ENCODE assay signal across 23 mouse cellular contexts in genomic region chr10:122881456-122881855, GRCm38 (mm10).
DNase-seq lines count a peak whose midpoint lies in the region; ATAC-seq lines count a peak whose summit lies in the region.
"Had no signal": no experiment of that assay in that cellular context is flagged by ENCODE, and none has a peak within 500 bp of the region (broad histone marks: within the 10 kb centered on the region; RNA-seq: fewer than 3 reads in every experiment).

No protein-coding gene starts in this region.

- no peak overlapping the region for H3K4me2 ChIP-seq in hindbrain, embryonic 16.5 days (ENCODE audit: low read length)
- no peak overlapping the region for H3K4me2 ChIP-seq in midbrain, embryonic 12.5 days (replicated peaks)
- H3K4me2 ChIP-seq in midbrain, embryonic 15.5 days: no peak overlapping the region
- H3K4me2 ChIP-seq: heart, embryonic 12.5 days; limb, embryonic 15.5 days; liver, embryonic 15.5 days had no signal

- no peak overlapping the region for H3K9ac ChIP-seq in hindbrain, embryonic 16.5 days (ENCODE audit: low read depth, low read length)
- no peak overlapping the region for H3K9ac ChIP-seq in midbrain, embryonic 12.5 days (replicated peaks)
- H3K9ac ChIP-seq in midbrain, embryonic 15.5 days: no peak overlapping the region
- H3K9ac ChIP-seq: heart, embryonic 12.5 days; limb, embryonic 15.5 days; liver, embryonic 15.5 days had no signal

- 89% methylated on average over 10 of the region's 10 CpGs for WGBS in hindbrain, embryonic 10.5 days
- 66% methylated on average over 10 of the region's 10 CpGs for WGBS in hindbrain, embryonic 16.5 days
- WGBS in midbrain, embryonic 12.5 days: 87% methylated on average over 10 of the region's 10 CpGs
- 63% methylated on average over 10 of the region's 10 CpGs for WGBS in midbrain, embryonic 15.5 days
- 76% methylated on average over 10 of the region's 10 CpGs for WGBS in limb, embryonic 10.5 days

- H3K27me3 ChIP-seq in hindbrain, embryonic 10.5 days (ENCODE audit: insufficient read depth, poor library complexity, severe bottlenecking): no peaks in the 10 kb centered on the region
- no peaks in the 10 kb centered on the region for H3K27me3 ChIP-seq in hindbrain, embryonic 16.5 days (replicated peaks; ENCODE audit: control insufficient read depth, insufficient read depth, low read length)
- H3K27me3 ChIP-seq in midbrain, embryonic 12.5 days: no peaks in the 10 kb centered on the region
- no peaks in the 10 kb centered on the region for H3K27me3 ChIP-seq in midbrain, embryonic 15.5 days (replicated peaks)
- H3K27me3 ChIP-seq in limb, embryonic 10.5 days (ENCODE audit: low read depth, poor library complexity, severe bottlenecking): no peaks in the 10 kb centered on the region
- H3K27me3 ChIP-seq: heart, embryonic 12.5 days; limb, embryonic 15.5 days; liver, embryonic 15.5 days had no signal

- no peak overlapping the region for H3K4me3 ChIP-seq in hindbrain, embryonic 10.5 days
- no peak overlapping the region for H3K4me3 ChIP-seq in hindbrain, embryonic 16.5 days (ENCODE audit: low read length)
- H3K4me3 ChIP-seq in midbrain, embryonic 12.5 days: no peak overlapping the region
- H3K4me3 ChIP-seq in midbrain, embryonic 15.5 days: no peak overlapping the region
- H3K4me3 ChIP-seq in limb, embryonic 10.5 days: no peak overlapping the region
- H3K4me3 ChIP-seq: forebrain, embryonic 10.5 days; heart, embryonic 12.5 days; layer of hippocampus, adult 2 months; limb, embryonic 15.5 days; liver, embryonic 15.5 days had no signal

- H3K9me3 ChIP-seq in hindbrain, embryonic 10.5 days: no peaks in the 10 kb centered on the region
- no peaks in the 10 kb centered on the region for H3K9me3 ChIP-seq in hindbrain, embryonic 16.5 days (ENCODE audit: control insufficient read depth, low read length)
- H3K9me3 ChIP-seq in midbrain, embryonic 12.5 days: no peaks in the 10 kb centered on the region
- no peaks in the 10 kb centered on the region for H3K9me3 ChIP-seq in midbrain, embryonic 15.5 days
- H3K9me3 ChIP-seq in limb, embryonic 10.5 days (replicated peaks): no peaks in the 10 kb centered on the region
- H3K9me3 ChIP-seq: forebrain, embryonic 10.5 days; heart, embryonic 12.5 days; limb, embryonic 15.5 days; liver, embryonic 15.5 days had no signal

- H3K4me1 ChIP-seq in hindbrain, embryonic 10.5 days (replicated peaks): peaks cover 55% of the 10 kb centered on the region
- peaks cover 31% of the 10 kb centered on the region for H3K4me1 ChIP-seq in hindbrain, embryonic 16.5 days (ENCODE audit: control insufficient read depth, insufficient read depth, low read depth, low read length)
- H3K4me1 ChIP-seq in midbrain, embryonic 12.5 days: peaks cover 29% of the 10 kb centered on the region
- H3K4me1 ChIP-seq in midbrain, embryonic 15.5 days: peaks cover 33% of the 10 kb centered on the region
- H3K4me1 ChIP-seq in limb, embryonic 10.5 days: peaks cover 67% of the 10 kb centered on the region
- H3K4me1 ChIP-seq: liver, embryonic 15.5 days had no signal

- DNase-seq in hindbrain, embryonic 10.5 days (ENCODE audit: low spot score): no peak
- DNase-seq in limb, embryonic 10.5 days (ENCODE audit: low spot score): no peak
- DNase-seq in retina, postnatal 1 day: peak; percentile 47
- no peak for DNase-seq in gastrocnemius, postnatal 4 days (ENCODE audit: low spot score in 2 of 2)
- DNase-seq: adrenal gland, postnatal 25 days; cerebellum, adult 2 months; cerebellum, postnatal 36 days; heart, postnatal 14 days; kidney, adult 2 months; layer of hippocampus, postnatal 36 days; right cerebral cortex, postnatal 4 days had no signal

- peak overlapping the region; percentile 74; the same call in 1 of the 2 replicates for H3K27ac ChIP-seq in hindbrain, embryonic 10.5 days
- no peak overlapping the region; the same call in 1 of the 2 replicates for H3K27ac ChIP-seq in hindbrain, embryonic 16.5 days (ENCODE audit: low read depth, low read length)
- peak overlapping the region; percentile 26; the same call in 1 of the 2 replicates for H3K27ac ChIP-seq in midbrain, embryonic 12.5 days (replicated peaks)
- H3K27ac ChIP-seq in midbrain, embryonic 15.5 days: no peak overlapping the region
- peak overlapping the region; percentile 50 for H3K27ac ChIP-seq in limb, embryonic 10.5 days
- H3K27ac ChIP-seq: forebrain, embryonic 10.5 days; layer of hippocampus, adult 2 months; limb, embryonic 15.5 days; liver, embryonic 15.5 days; stomach, postnatal 0 days had no signal

- no peaks in the 10 kb centered on the region for H3K36me3 ChIP-seq in hindbrain, embryonic 10.5 days
- H3K36me3 ChIP-seq in hindbrain, embryonic 16.5 days (ENCODE audit: control insufficient read depth, insufficient read depth, low read length): no peaks in the 10 kb centered on the region; the same call in 1 of the 2 replicates
- H3K36me3 ChIP-seq in midbrain, embryonic 12.5 days: no peaks in the 10 kb centered on the region
- no peaks in the 10 kb centered on the region for H3K36me3 ChIP-seq in midbrain, embryonic 15.5 days (replicated peaks)
- H3K36me3 ChIP-seq in limb, embryonic 10.5 days: no peaks in the 10 kb centered on the region
- H3K36me3 ChIP-seq: forebrain, embryonic 10.5 days; G1E; heart, embryonic 12.5 days; limb, embryonic 15.5 days; liver, embryonic 15.5 days had no signal

- no peak for ATAC-seq in hindbrain, embryonic 16.5 days
- ATAC-seq in midbrain, embryonic 12.5 days (ENCODE audit: low FRiP score, low read depth): no peak
- ATAC-seq in midbrain, embryonic 15.5 days (replicated peaks): no peak
- ATAC-seq: activated CD4-positive, CD25-positive, alpha-beta regulatory T cell, adult 4 months; inflammation-experienced regulatory T-cells, adult 6 months had no signal

Comparison
In these comparisons a context has a peak if more than half of its experiments do, and no peak if none do; other contexts are left out.
1. H3K27ac ChIP-seq: peak in hindbrain, embryonic 10.5 days (single experiment), midbrain, embryonic 12.5 days (single experiment) and limb, embryonic 10.5 days (single experiment); none in hindbrain, embryonic 16.5 days (single experiment) and midbrain, embryonic 15.5 days (single experiment).